Mouse (Mus musculus) heart, embryonic 14.5 days (tissue): ENCODE results near the gene R3hcc1l. TPM values are rescaled to one million over a fixed set of nuclear protein-coding genes. Genes with fewer than 3 reads are reported as not detected.

Experiments used
- ATAC-seq: fragments of 200-750 bp; cut with Nextera tagmentation; 2 replicates; pipeline ENCODE4 v1.8.0; 2017; ENCODE audit warnings: low read depth, moderate TSS enrichment; ENCODE audit not compliant: insufficient number of reproducible peaks, insufficient read depth, low FRiP score
- H3K27ac ChIP-seq, 2 experiments: fragments of 200-500 bp in 1 of 2; fragments of 300-500 bp in 1 of 2; sonication (generic) in 1 of 2; replicated peaks in 1 of 2; 2 replicates each; pipeline ENCODE4 v1.5.1; 2012 to 2014; ENCODE audit warnings: low read depth in 2 of 2, low read length in 2 of 2, control low read depth in 1 of 2, mild to moderate bottlenecking in 1 of 2, mixed read lengths in 1 of 2; ENCODE audit not compliant: control insufficient read depth in 1 of 2, insufficient read depth in 1 of 2
- H3K27me3 ChIP-seq: fragments of 300-500 bp; sonication (generic); 2 replicates; pipeline ENCODE4 v1.6.1; 2014; ENCODE audit warnings: mild to moderate bottlenecking, low read length, control low read depth; ENCODE audit not compliant: control insufficient read depth, insufficient read depth
- H3K36me3 ChIP-seq: fragments of 300-500 bp; sonication (generic); 2 replicates; pipeline ENCODE4 v1.6.1; 2014; ENCODE audit warnings: mild to moderate bottlenecking, control low read depth, low read length, mixed read lengths; ENCODE audit not compliant: control insufficient read depth, insufficient read depth
- H3K4me1 ChIP-seq, 2 experiments: fragments of 200-500 bp in 1 of 2; fragments of 300-500 bp in 1 of 2; sonication (generic) in 1 of 2; 2 replicates each; pipeline ENCODE4 v1.6.1; 2012 to 2014; ENCODE audit warnings: low read length in 2 of 2, control low read depth in 1 of 2, mixed read lengths in 1 of 2; ENCODE audit not compliant: control insufficient read depth in 2 of 2, insufficient read depth in 2 of 2
- H3K4me2 ChIP-seq: fragments of 300-500 bp; sonication (generic); 2 replicates; pipeline ENCODE4 v1.6.1; 2014; ENCODE audit warnings: mild to moderate bottlenecking, low read length
- H3K4me3 ChIP-seq, 2 experiments: fragments of 200-500 bp in 1 of 2; fragments of 300-500 bp in 1 of 2; sonication (generic) in 1 of 2; 2 replicates each; pipeline ENCODE4 v1.5.1; 2012 to 2014; ENCODE audit warnings: low read length in 2 of 2, mild to moderate bottlenecking in 2 of 2, control low read depth in 1 of 2, low read depth in 1 of 2, moderate library complexity in 1 of 2; ENCODE audit not compliant: control insufficient read depth in 1 of 2, insufficient read depth in 1 of 2
- H3K9ac ChIP-seq: fragments of 300-500 bp; sonication (generic); 2 replicates; pipeline ENCODE4 v1.6.1; 2014; ENCODE audit warnings: mild to moderate bottlenecking, low read length
- H3K9me3 ChIP-seq: fragments of 300-500 bp; sonication (generic); 2 replicates; pipeline ENCODE4 v1.6.1; 2016; ENCODE audit warnings: low read length, control low read depth; ENCODE audit not compliant: control insufficient read depth
- WGBS: fragments of 180-500 bp; shearing (Covaris S2); extraction: QIAGEN DNeasy Blood & Tissue Kit; methylation state at CpG from one replicate; pipeline ENCODE4 v1.1.7; 2014; 5-methylcytosine and 5-hydroxymethylcytosine counted together
- polyA plus RNA-seq: library from polyadenylated mRNA; unstranded; fragments of >200 nt; fragmentation: Nextera tagmentation; extraction: Ambion mirVana; gene quantifications from 2 replicates; pipeline ENCODE4 v1.2.1, GENCODE M21; 2014

R3hcc1l gene
- polyA plus RNA-seq = 12.9 and 15.0 TPM in 2 replicates

- peaks cover 2 to 12% of the 10 kb centered on the region in 2 experiments for H3K4me1 ChIP-seq
- H3K4me2 ChIP-seq = peak within 1 kb of the TSS; percentile 86
- H3K36me3 ChIP-seq = no peaks in the 10 kb centered on the region
- no peaks in the 10 kb centered on the region for H3K9me3 ChIP-seq
- peaks cover 6% of the 10 kb centered on the region; the same call in 1 of the 2 replicates for H3K27me3 ChIP-seq
- H3K27ac ChIP-seq = peak within 1 kb of the TSS; percentile 78 to 90
- peak within 1 kb of the TSS; percentile 85 for H3K9ac ChIP-seq
- ATAC-seq = peak; percentile 94
- H3K4me3 ChIP-seq = peak within 1 kb of the TSS; percentile 68 to 99
- under 1% methylated on average over 53 of the region's 59 CpGs for WGBS
Measured at GRCm38 (mm10) chr19:42518620-42519310, at the start of gene R3hcc1l. Gene R3hcc1l (plus strand): TSS chr19:42518759.

- 85% methylated on average over 4 of the region's 4 CpGs for WGBS
- H3K4me1 ChIP-seq = no peaks in the 10 kb centered on the region
- H3K36me3 ChIP-seq = no peaks in the 10 kb centered on the region
- no peak overlapping the region for H3K4me2 ChIP-seq
- H3K27ac ChIP-seq = no peak overlapping the region
- ATAC-seq = no peak
- no peak overlapping the region for H3K9ac ChIP-seq
- H3K27me3 ChIP-seq = peaks cover under 1% of the 10 kb centered on the region; the same call in 1 of the 2 replicates
- no peak overlapping the region for H3K4me3 ChIP-seq
- no peaks in the 10 kb centered on the region for H3K9me3 ChIP-seq
Measured at GRCm38 (mm10) chr19:42471571-42471970, 47.0 kb upstream of the R3hcc1l start.

- ATAC-seq = no peak
- Histone ChIP-seq H3K4me3 (no peak overlapping the region), H3K4me1 (no peaks in the 10 kb centered on the region), H3K9ac (no peak overlapping the region), H3K9me3 (no peaks in the 10 kb centered on the region), H3K27ac (no peak overlapping the region), H3K36me3 (no peaks in the 10 kb centered on the region), H3K4me2 (no peak overlapping the region), H3K27me3 (no peaks in the 10 kb centered on the region; the same call in 1 of the 2 replicates)
- WGBS = 23% methylated on average over 11 of the region's 11 CpGs
Measured at GRCm38 (mm10) chr19:42472831-42473230, 45.7 kb upstream of the R3hcc1l start.

- Histone ChIP-seq H3K27me3 (peaks cover 9% of the 10 kb centered on the region), H3K27ac (no peak overlapping the region), H3K9ac (no peak overlapping the region), H3K9me3 (no peaks in the 10 kb centered on the region), H3K4me3 (no peak overlapping the region), H3K36me3 (no peaks in the 10 kb centered on the region), H3K4me2 (no peak overlapping the region), H3K4me1 (no peaks in the 10 kb centered on the region)
- 53% methylated on average over 5 of the region's 5 CpGs for WGBS
- ATAC-seq = no peak
Measured at GRCm38 (mm10) chr19:42477769-42478168, 40.8 kb upstream of the R3hcc1l start.

- no peak overlapping the region for H3K4me3 ChIP-seq
- H3K4me1 ChIP-seq = no peaks in the 10 kb centered on the region
- no peaks in the 10 kb centered on the region for H3K9me3 ChIP-seq
- H3K4me2 ChIP-seq = no peak overlapping the region
- H3K27ac ChIP-seq = no peak overlapping the region
- no peak for ATAC-seq
- WGBS = 51% methylated on average over 12 of the region's 12 CpGs
- peaks cover 9% of the 10 kb centered on the region for H3K27me3 ChIP-seq
- H3K36me3 ChIP-seq = no peaks in the 10 kb centered on the region
- no peak overlapping the region for H3K9ac ChIP-seq
Measured at GRCm38 (mm10) chr19:42478303-42478702, 40.3 kb upstream of the R3hcc1l start.

- no peak overlapping the region for H3K9ac ChIP-seq
- 35% methylated on average over 7 of the region's 7 CpGs for WGBS
- no peaks in the 10 kb centered on the region for H3K36me3 ChIP-seq
- H3K4me2 ChIP-seq = no peak overlapping the region
- no peak overlapping the region for H3K27ac ChIP-seq
- H3K27me3 ChIP-seq = peaks cover 4% of the 10 kb centered on the region; the same call in 1 of the 2 replicates
- ATAC-seq = no peak
- no peak overlapping the region for H3K4me3 ChIP-seq
- H3K9me3 ChIP-seq = no peaks in the 10 kb centered on the region
- peaks cover 0 to 7% of the 10 kb centered on the region in 2 experiments; a peak in 2 of 4 replicates for H3K4me1 ChIP-seq
Measured at GRCm38 (mm10) chr19:42485443-42485842, 33.1 kb upstream of the R3hcc1l start.

- H3K4me1 ChIP-seq = peaks cover 0 to 7% of the 10 kb centered on the region in 2 experiments; a peak in 2 of 4 replicates
- no peaks in the 10 kb centered on the region for H3K9me3 ChIP-seq
- no peak for ATAC-seq
- H3K36me3 ChIP-seq = no peaks in the 10 kb centered on the region
- H3K9ac ChIP-seq = no peak overlapping the region
- 59% methylated on average over 3 of the region's 3 CpGs for WGBS
- H3K27ac ChIP-seq = no peak overlapping the region
- no peak overlapping the region for H3K4me3 ChIP-seq
- H3K4me2 ChIP-seq = no peak overlapping the region
- peaks cover 9% of the 10 kb centered on the region; the same call in 1 of the 2 replicates for H3K27me3 ChIP-seq
Measured at GRCm38 (mm10) chr19:42487261-42487660, 31.3 kb upstream of the R3hcc1l start.
